Mouse (Mus musculus): Measurements from ENCODE around the gene Apoa2. TPM values are rescaled to one million over a fixed set of nuclear protein-coding genes. Genes with fewer than 3 reads are reported as not detected.
A peak's percentile ranks its signal among the peaks of the same experiment; 100 is the strongest.

The Apoa2 gene
- polyA plus RNA-seq, 2 experiments: 2,859 to 5,173 TPM

GRCm38 (mm10) chr1:171251594-171252324 is 26.9 kb downstream of the Apoa2 start:
- 24% methylated on average over 13 of the region's 13 CpGs for WGBS (ENCODE audit: insufficient replicate concordance)
- Histone ChIP-seq H3K27ac (no peak overlapping the region), H3K9ac (replicated peaks) (no peak overlapping the region), H3K4me3 (ENCODE audit: insufficient read depth in 1 of 2, low read depth in 2 of 2, low read length in 2 of 2) (no peak overlapping the region), H3K36me3 (replicated peaks; ENCODE audit: control insufficient read depth, insufficient read depth, low read depth) (no peaks in the 10 kb centered on the region), H3K27me3 (ENCODE audit: control insufficient read depth, insufficient read depth, low read length) (peaks cover 25% of the 10 kb centered on the region), H3K9me3 (ENCODE audit: control insufficient read depth, low read length) (no peaks in the 10 kb centered on the region), H3K4me1 (replicated peaks; ENCODE audit: control insufficient read depth in 2 of 2, insufficient read depth in 2 of 2, low read length in 1 of 2) (peaks cover 6 to 9% of the 10 kb centered on the region in 2 experiments), H3K4me2 (ENCODE audit: low read depth) (no peak overlapping the region)
- no peak for TF ChIP-seq CTCF (IDR thresholded peaks at IDR 0.05; ENCODE audit: low read depth)
- no peak for TF ChIP-seq EP300 (IDR thresholded peaks at IDR 0.05; ENCODE audit: low read depth)
- no peak for DNase-seq (ENCODE audit: low read depth in 3 of 3, low spot score in 3 of 3)
- no peak for ATAC-seq (ENCODE audit: insufficient read depth)

- 62% methylated on average over 17 of the region's 17 CpGs for WGBS (ENCODE audit: insufficient replicate concordance)
- no peak for TF ChIP-seq EP300 (IDR thresholded peaks at IDR 0.05; ENCODE audit: low read depth)
- TF ChIP-seq CTCF (IDR thresholded peaks at IDR 0.05; ENCODE audit: low read depth): no peak
These were observed 27.6 kb downstream of the Apoa2 start for GRCm38 (mm10) chr1:171252415-171252814.

GRCm38 (mm10) chr1:171256095-171256818 is 31.4 kb downstream of the Apoa2 start:
- no peak overlapping the region for H3K9ac ChIP-seq (replicated peaks)
- H3K9me3 ChIP-seq (ENCODE audit: control insufficient read depth, low read length): no peaks in the 10 kb centered on the region
- no peak overlapping the region for H3K27ac ChIP-seq
- DNase-seq (ENCODE audit: low read depth in 3 of 3, low spot score in 3 of 3) (no peak), ATAC-seq (ENCODE audit: insufficient read depth) (no peak)
- no peak overlapping the region for H3K4me2 ChIP-seq (ENCODE audit: low read depth)
- peaks cover 0 to 10% of the 10 kb centered on the region in 2 experiments; a peak in 2 of 4 replicates for H3K4me1 ChIP-seq (replicated peaks; ENCODE audit: control insufficient read depth in 2 of 2, insufficient read depth in 2 of 2, low read length in 1 of 2)
- no peak for TF ChIP-seq EP300 (IDR thresholded peaks at IDR 0.05; ENCODE audit: low read depth)
- no peak for TF ChIP-seq CTCF (IDR thresholded peaks at IDR 0.05; ENCODE audit: low read depth)
- H3K36me3 ChIP-seq (replicated peaks; ENCODE audit: control insufficient read depth, insufficient read depth, low read depth): no peaks in the 10 kb centered on the region
- 76% methylated on average over 24 of the region's 24 CpGs for WGBS (ENCODE audit: insufficient replicate concordance)
- H3K27me3 ChIP-seq (ENCODE audit: control insufficient read depth, insufficient read depth, low read length): peaks cover 18% of the 10 kb centered on the region
- no peak overlapping the region for H3K4me3 ChIP-seq (ENCODE audit: insufficient read depth in 1 of 2, low read depth in 2 of 2, low read length in 2 of 2)

More at GRCm38 (mm10) chr1:171252415-171252814, 27.6 kb downstream of the Apoa2 start:
- H3K4me2 ChIP-seq (ENCODE audit: low read depth): no peak overlapping the region
- H3K4me1 ChIP-seq (replicated peaks; ENCODE audit: control insufficient read depth in 2 of 2, insufficient read depth in 2 of 2, low read length in 1 of 2): peaks cover 6 to 8% of the 10 kb centered on the region in 2 experiments
- DNase-seq (ENCODE audit: low read depth in 3 of 3, low spot score in 3 of 3): no peak
- H3K36me3 ChIP-seq (replicated peaks; ENCODE audit: control insufficient read depth, insufficient read depth, low read depth): no peaks in the 10 kb centered on the region
- no peaks in the 10 kb centered on the region for H3K9me3 ChIP-seq (ENCODE audit: control insufficient read depth, low read length)
- no peak overlapping the region for H3K4me3 ChIP-seq (ENCODE audit: insufficient read depth in 1 of 2, low read depth in 2 of 2, low read length in 2 of 2)
- H3K9ac ChIP-seq (replicated peaks): no peak overlapping the region
- ATAC-seq (ENCODE audit: insufficient read depth): no peak
- peaks cover 25% of the 10 kb centered on the region for H3K27me3 ChIP-seq (ENCODE audit: control insufficient read depth, insufficient read depth, low read length)
- H3K27ac ChIP-seq: no peak overlapping the region

- H3K4me2 ChIP-seq (ENCODE audit: low read depth): no peak overlapping the region
These were observed 32.2 kb downstream of the Apoa2 start for GRCm38 (mm10) chr1:171256937-171257548.

More at GRCm38 (mm10) chr1:171256937-171257548, 32.2 kb downstream of the Apoa2 start:
- ATAC-seq (ENCODE audit: insufficient read depth) (no peak), DNase-seq (ENCODE audit: low read depth in 3 of 3, low spot score in 3 of 3) (peak in 1 of 3 experiments; percentile 63)
- Histone ChIP-seq H3K27ac (no peak overlapping the region), H3K4me3 (ENCODE audit: insufficient read depth in 1 of 2, low read depth in 2 of 2, low read length in 2 of 2) (no peak overlapping the region), H3K36me3 (replicated peaks; ENCODE audit: control insufficient read depth, insufficient read depth, low read depth) (no peaks in the 10 kb centered on the region), H3K9me3 (ENCODE audit: control insufficient read depth, low read length) (no peaks in the 10 kb centered on the region), H3K27me3 (ENCODE audit: control insufficient read depth, insufficient read depth, low read length) (peaks cover 13% of the 10 kb centered on the region), H3K9ac (replicated peaks) (no peak overlapping the region), H3K4me1 (replicated peaks; ENCODE audit: control insufficient read depth in 2 of 2, insufficient read depth in 2 of 2, low read length in 1 of 2) (peaks cover 0 to 11% of the 10 kb centered on the region in 2 experiments; a peak in 2 of 4 replicates)
- TF ChIP-seq CTCF (IDR thresholded peaks at IDR 0.05; ENCODE audit: low read depth) (peak; percentile 85), EP300 (IDR thresholded peaks at IDR 0.05; ENCODE audit: low read depth) (no peak)
- WGBS (ENCODE audit: insufficient replicate concordance): 53% methylated on average over 15 of the region's 15 CpGs
